Mouse (Mus musculus) mesoderm, embryonic 11.5 days (tissue): ENCODE measurements around the gene Cacna1e.
A peak's percentile ranks its signal among the peaks of the same experiment; 100 is the strongest.

Experiments used
- DNase-seq: peaks from one replicate; pipeline ENCODE4 v3.0.0-alpha.2; 2012; ENCODE audit warnings: low read depth, low spot score

Gene Cacna1e

DNA sequence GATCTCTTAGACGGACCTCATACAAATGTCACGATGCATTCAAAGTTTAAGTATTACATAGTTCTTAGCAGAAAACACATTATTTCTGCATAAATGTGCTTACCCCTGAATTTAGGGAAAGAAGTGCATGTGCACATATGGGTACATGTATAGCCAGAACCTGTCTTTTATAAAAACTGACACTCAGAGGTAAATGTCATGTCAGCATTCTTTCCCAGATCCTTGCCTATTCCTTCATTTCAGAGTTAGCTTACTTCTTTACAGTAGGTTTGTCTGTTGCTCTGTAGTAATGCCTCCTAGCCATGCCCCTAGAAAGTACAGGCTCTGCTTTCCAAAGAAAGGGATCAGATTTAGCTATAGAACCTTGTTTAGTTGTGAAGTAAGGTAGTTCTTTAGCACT, 369.0 kb downstream of the Cacna1e start:
- DNase-seq, result no peak

- no peak for DNase-seq
These were observed 372.6 kb downstream of the Cacna1e start for GRCm38 (mm10) chr1:154511736-154512135.

GRCm38 (mm10) chr1:154504005-154504404, 380.3 kb downstream of the Cacna1e start:
- no peak for DNase-seq

DNA sequence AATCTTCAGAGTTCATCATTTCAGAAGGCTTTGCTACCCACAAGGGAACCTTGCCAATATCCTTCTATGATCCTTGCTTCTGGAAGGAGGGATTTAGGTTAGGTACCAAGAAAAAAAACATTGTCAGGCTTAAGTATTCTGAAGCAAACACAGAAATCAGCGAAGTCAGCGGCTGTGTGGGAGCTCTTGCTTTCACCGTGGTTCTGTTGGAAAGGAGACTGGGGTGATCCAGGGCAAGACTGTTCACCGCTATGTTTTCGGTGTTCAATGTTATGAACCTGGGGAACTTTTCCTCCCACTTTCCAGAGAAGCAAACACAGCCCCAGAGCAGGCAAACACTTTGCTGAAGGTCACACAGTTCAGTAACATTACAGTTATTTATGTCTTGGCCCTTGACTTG, 383.4 kb downstream of the Cacna1e start:
- no peak for DNase-seq

GRCm38 (mm10) chr1:154500187-154500866, 384.0 kb downstream of the Cacna1e start:
- DNase-seq, result peak; percentile 33

DNA sequence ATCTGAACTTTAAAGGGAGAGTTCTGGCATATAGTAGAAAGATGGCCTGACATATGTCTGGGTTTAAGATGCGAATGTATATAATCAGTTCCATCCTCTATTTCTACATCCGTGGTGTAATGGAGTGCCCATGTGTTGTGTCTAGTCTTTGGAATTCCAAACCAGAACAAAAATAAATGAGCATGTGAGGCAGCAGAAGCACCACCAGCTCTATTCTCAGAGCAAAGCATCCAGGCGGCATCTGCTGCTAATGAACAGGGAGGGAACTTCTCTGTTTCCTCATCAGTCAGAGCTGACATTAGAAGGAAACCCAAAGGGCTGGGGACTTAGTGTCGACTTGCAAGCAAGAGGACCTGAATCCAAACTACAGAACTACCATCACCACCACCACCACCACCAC, 385.5 kb downstream of the Cacna1e start:
- no peak for DNase-seq

DNA sequence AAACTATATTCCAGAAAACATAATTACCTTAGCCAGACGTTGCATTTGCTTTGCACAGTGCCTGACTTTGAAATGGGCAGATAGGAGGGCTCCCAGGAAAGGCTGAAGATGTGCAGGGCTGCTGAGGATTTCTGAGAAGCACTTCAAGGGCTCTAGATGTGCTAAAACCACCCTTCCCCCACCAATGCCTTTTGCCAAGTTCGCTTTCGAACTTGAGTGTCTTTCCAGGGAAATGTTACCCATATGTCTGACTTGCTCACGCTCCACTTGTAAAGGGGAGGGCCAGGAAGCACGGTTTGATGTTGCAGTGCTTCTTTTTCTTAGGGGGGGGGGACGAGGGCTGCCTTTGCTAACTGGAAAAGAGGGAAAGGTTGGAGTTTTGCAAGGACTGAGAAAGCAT, 393.2 kb downstream of the Cacna1e start:
- DNase-seq, result no peak

DNA sequence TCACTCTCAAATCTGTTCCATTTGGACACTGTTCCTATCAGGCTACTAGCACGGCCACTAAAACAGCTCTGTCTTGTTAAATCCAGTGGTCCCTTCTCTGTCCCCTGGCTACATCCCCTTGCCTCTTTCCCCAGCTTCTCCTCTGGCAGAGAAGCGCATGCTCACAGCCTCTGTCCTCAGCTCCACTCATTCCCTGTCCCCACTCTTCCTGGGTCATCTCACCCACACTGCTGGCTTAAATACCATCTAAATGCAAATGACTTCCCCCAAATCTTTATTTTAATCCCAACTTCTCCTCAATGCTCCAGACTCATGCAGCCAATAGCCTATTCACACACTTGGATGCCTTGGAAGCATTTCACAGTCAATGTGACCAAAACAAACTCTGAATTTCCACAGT, 407.6 kb downstream of the Cacna1e start:
- DNase-seq, result no peak

- no peak for DNase-seq
These were observed 408.6 kb downstream of the Cacna1e start for GRCm38 (mm10) chr1:154475706-154476105.

DNA sequence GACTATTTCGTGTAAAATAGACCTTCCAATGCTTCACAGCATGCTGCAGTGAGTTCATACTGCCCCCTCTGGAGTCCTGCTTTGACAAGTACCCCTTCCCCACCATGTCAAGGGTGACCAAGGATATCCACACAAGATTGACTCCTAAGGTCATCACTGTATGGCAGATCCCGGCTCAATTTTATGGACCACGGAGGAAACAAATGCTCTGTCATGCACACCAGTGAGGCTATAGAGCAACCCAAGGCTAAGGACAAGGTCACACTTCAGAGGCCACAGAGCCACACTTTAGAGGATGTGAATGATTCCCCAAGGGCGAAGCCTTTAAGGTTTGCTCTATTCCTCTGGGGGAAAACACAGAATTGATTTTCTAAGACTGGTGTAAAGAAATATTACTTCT, 410.1 kb downstream of the Cacna1e start:
- DNase-seq, result no peak

- no peak for DNase-seq
These were observed 417.0 kb downstream of the Cacna1e start for GRCm38 (mm10) chr1:154467265-154467664.

GRCm38 (mm10) chr1:154461521-154461920, 422.8 kb downstream of the Cacna1e start:
- DNase-seq, result peak; percentile 2

DNA sequence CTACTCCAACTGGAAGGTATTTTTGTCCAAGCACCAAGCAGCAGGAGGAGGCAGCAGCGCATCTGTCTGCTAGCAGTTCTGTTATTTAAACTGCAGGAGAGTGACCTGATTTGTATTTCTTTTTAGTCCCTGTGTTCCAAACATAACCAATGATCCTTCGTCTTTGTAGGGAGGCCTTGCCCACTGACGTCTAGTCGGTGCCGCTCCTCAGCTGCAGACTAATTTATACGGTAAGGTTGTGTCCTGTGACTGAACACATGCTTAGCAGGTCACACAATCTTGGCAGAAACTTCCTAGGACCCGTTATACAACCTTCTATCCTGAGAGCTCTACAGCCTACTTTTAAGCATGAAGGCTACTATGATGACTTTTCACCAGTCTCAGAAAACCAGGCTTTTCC, 424.2 kb downstream of the Cacna1e start:
- no peak for DNase-seq

DNA sequence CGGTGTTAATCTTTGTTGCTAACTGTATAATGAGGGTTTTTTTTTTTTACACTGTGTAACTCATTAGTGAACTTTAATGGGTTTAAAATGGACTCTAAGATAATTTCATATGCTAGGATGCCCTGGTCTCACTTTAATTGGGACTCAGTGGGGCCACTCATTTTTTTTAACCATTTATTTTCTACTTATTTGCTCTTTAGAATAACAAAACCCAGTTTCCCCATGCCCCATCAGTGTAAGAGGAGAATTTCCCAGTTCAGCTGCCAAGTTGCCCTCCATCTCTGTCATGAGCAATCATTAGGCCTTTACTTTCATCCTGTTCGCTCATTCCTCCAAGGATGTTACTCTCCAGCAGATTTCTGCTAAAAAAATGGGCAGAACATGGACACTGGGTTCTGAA, 425.7 kb downstream of the Cacna1e start:
- no peak for DNase-seq

GRCm38 (mm10) chr1:154450799-154451198, 433.5 kb downstream of the Cacna1e start:
- no peak for DNase-seq

- peak; percentile 50 for DNase-seq
These were observed 437.8 kb downstream of the Cacna1e start for GRCm38 (mm10) chr1:154446456-154446855.

- DNase-seq, result no peak
These were observed 450.8 kb downstream of the Cacna1e start for GRCm38 (mm10) chr1:154433520-154433919.

DNA sequence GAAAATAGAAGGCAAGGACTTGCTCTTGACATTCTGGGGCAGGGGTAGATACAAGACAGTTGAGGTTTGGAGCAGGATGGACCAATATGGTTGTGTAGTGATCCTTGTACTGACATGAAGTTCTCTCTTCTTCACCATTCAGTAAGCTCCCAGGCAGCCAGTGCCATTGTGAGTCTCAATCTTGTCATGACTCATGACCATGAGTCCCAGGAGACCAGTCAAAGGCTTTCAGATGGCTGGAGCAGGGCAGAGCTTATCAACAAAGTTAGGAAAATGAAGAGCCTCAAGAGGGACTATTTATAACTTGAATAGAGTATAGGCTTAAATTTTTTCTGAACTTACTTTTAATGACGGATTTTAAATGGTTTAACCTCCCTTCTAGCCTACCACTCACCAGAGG, 451.2 kb downstream of the Cacna1e start:
- DNase-seq, result no peak

- DNase-seq, result no peak
These were observed 456.0 kb downstream of the Cacna1e start for GRCm38 (mm10) chr1:154428276-154428675.

DNA sequence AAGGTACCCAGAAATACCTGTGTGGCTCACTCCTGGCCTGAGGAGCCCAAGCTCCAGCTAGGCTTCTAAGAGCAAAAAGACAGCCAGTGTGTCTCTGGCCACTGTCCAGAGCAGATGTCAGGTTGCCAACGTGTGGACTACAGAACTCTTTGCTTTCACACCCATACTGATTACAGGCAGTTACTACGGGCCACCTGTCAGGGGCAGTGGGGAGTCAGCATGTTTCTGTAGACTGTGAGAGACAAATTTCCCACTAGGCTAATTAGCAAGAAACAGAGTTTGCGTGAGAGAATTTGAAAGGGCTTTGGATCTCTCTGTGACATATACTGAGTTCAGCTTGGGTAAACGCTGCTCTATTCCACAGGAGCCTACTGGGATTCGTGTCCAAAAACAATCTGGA, 466.0 kb downstream of the Cacna1e start:
- no peak for DNase-seq

GRCm38 (mm10) chr1:154416384-154417155, 467.7 kb downstream of the Cacna1e start:
- peak; percentile 42 for DNase-seq

DNA sequence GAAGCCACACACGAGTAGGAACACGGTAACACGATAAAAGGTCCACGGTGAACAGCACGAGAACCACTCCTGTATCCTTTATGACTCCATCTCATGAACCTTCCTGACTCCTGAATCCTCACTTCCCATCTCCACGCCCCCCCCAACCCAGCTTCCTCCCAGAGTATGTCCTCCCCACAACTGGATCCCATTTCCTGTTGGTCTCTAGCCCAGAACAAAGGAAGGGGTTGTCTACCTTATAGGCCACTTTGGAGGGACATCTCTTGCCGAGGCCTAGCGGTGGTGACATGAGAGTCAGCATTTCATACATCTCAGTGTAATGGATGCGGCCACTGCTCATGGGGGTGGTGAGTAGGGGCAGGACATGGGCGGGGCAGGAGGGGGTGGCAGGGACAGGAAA, 468.5 kb downstream of the Cacna1e start:
- DNase-seq, result peak; percentile 6

GRCm38 (mm10) chr1:154413138-154413537, 471.2 kb downstream of the Cacna1e start:
- DNase-seq, result no peak
